Comparison of ENCODE assay signal across 21 mouse cellular contexts in the genomic region with DNA sequence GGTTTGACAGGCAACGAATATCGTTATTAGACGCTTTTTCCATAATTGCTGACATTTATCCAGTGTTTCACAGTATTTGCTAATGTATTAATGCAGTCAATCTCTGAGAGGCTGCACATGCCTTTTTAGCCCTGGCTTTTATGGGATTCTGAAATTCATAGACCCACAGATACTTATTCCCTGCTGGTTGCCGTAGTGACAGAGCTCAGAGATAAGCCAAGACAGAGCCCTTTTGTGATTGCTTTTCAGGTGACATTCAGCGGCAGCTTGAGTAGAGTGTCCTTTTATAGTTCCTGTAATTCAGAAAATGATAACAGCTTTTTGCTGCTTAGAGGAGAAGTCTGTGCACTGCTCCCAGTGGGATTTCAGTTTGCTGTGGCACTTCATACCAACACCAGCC.
DNase-seq lines count a peak whose midpoint lies in the region; ATAC-seq and TF ChIP-seq lines count a peak whose summit lies in the region.
"Had no signal": no experiment of that assay in that cellular context is flagged by ENCODE, and none has a peak within 500 bp of the region (broad histone marks: within the 10 kb centered on the region; RNA-seq: fewer than 3 reads in every experiment).

No protein-coding gene starts in this region.

- no peak overlapping the region for H3K9ac ChIP-seq in forebrain, embryonic 12.5 days
- no peak overlapping the region for H3K9ac ChIP-seq in forebrain, embryonic 11.5 days (ENCODE audit: low read length)
- no peak overlapping the region for H3K9ac ChIP-seq in lung, embryonic 14.5 days
- H3K9ac ChIP-seq in lung, postnatal 0 days (replicated peaks; ENCODE audit: low read depth): no peak overlapping the region
- H3K9ac ChIP-seq in intestine, embryonic 15.5 days: no peak overlapping the region
- H3K9ac ChIP-seq: heart, embryonic 15.5 days; neural tube, embryonic 13.5 days had no signal

- no peak overlapping the region for H3K27ac ChIP-seq in forebrain, embryonic 12.5 days
- no peak overlapping the region for H3K27ac ChIP-seq in forebrain, embryonic 11.5 days (ENCODE audit: low read depth, low read length)
- no peak overlapping the region for H3K27ac ChIP-seq in lung, embryonic 14.5 days (ENCODE audit: low read depth)
- no peak overlapping the region for H3K27ac ChIP-seq in lung, postnatal 0 days (ENCODE audit: low read length)
- H3K27ac ChIP-seq in intestine, embryonic 15.5 days: no peak overlapping the region
- no peak overlapping the region for H3K27ac ChIP-seq in limb, embryonic 10.5 days
- H3K27ac ChIP-seq: gastrocnemius, adult 2 months; heart, embryonic 15.5 days; neural tube, embryonic 13.5 days had no signal

- no peak overlapping the region for H3K4me2 ChIP-seq in forebrain, embryonic 12.5 days
- no peak overlapping the region for H3K4me2 ChIP-seq in forebrain, embryonic 11.5 days (ENCODE audit: low read depth, low read length, severe bottlenecking)
- H3K4me2 ChIP-seq in lung, embryonic 14.5 days: no peak overlapping the region
- H3K4me2 ChIP-seq in lung, postnatal 0 days (replicated peaks; ENCODE audit: low read depth, low read length): no peak overlapping the region
- no peak overlapping the region for H3K4me2 ChIP-seq in intestine, embryonic 15.5 days (replicated peaks)
- H3K4me2 ChIP-seq: heart, embryonic 15.5 days; neural tube, embryonic 13.5 days had no signal

- H3K36me3 ChIP-seq in forebrain, embryonic 12.5 days (replicated peaks): no peaks in the 10 kb centered on the region
- no peaks in the 10 kb centered on the region for H3K36me3 ChIP-seq in forebrain, embryonic 11.5 days (ENCODE audit: control insufficient read depth, insufficient read depth, low read length)
- H3K36me3 ChIP-seq in lung, embryonic 14.5 days (ENCODE audit: insufficient read depth): no peaks in the 10 kb centered on the region
- no peaks in the 10 kb centered on the region for H3K36me3 ChIP-seq in lung, postnatal 0 days (ENCODE audit: insufficient read depth, low read length)
- no peaks in the 10 kb centered on the region for H3K36me3 ChIP-seq in intestine, embryonic 15.5 days
- H3K36me3 ChIP-seq in limb, embryonic 10.5 days: no peaks in the 10 kb centered on the region
- H3K36me3 ChIP-seq: heart, embryonic 15.5 days; neural tube, embryonic 13.5 days had no signal

- peak; percentile 57; the same call in 1 of the 2 replicates for ATAC-seq in forebrain, embryonic 12.5 days (ENCODE audit: low FRiP score)
- no peak for ATAC-seq in forebrain, embryonic 11.5 days (replicated peaks; ENCODE audit: low FRiP score)
- peak; percentile 14; the same call in 1 of the 2 replicates for ATAC-seq in lung, embryonic 14.5 days (ENCODE audit: insufficient read depth)
- no peak for ATAC-seq in lung, postnatal 0 days
- peak; percentile 89 for ATAC-seq in intestine, embryonic 15.5 days
- ATAC-seq: CD4-positive, CD25-positive, alpha-beta regulatory T cell, adult 4 months had no signal

- H3K9me3 ChIP-seq in forebrain, embryonic 12.5 days: no peaks in the 10 kb centered on the region
- no peaks in the 10 kb centered on the region for H3K9me3 ChIP-seq in forebrain, embryonic 11.5 days (ENCODE audit: control insufficient read depth, low read length)
- H3K9me3 ChIP-seq in lung, embryonic 14.5 days (ENCODE audit: low read depth, low read length): no peaks in the 10 kb centered on the region
- no peaks in the 10 kb centered on the region for H3K9me3 ChIP-seq in lung, postnatal 0 days (ENCODE audit: low read length)
- no peaks in the 10 kb centered on the region for H3K9me3 ChIP-seq in intestine, embryonic 15.5 days
- no peaks in the 10 kb centered on the region for H3K9me3 ChIP-seq in limb, embryonic 10.5 days (replicated peaks)
- H3K9me3 ChIP-seq: G1E; heart, embryonic 15.5 days; neural tube, embryonic 13.5 days had no signal

- H3K27me3 ChIP-seq in forebrain, embryonic 12.5 days: no peaks in the 10 kb centered on the region
- no peaks in the 10 kb centered on the region for H3K27me3 ChIP-seq in forebrain, embryonic 11.5 days (ENCODE audit: control insufficient read depth, insufficient read depth, low read length)
- no peaks in the 10 kb centered on the region for H3K27me3 ChIP-seq in lung, embryonic 14.5 days (ENCODE audit: insufficient read depth, low read length)
- no peaks in the 10 kb centered on the region for H3K27me3 ChIP-seq in lung, postnatal 0 days (replicated peaks; ENCODE audit: insufficient read depth, low read length)
- H3K27me3 ChIP-seq in intestine, embryonic 15.5 days (replicated peaks): no peaks in the 10 kb centered on the region
- no peaks in the 10 kb centered on the region for H3K27me3 ChIP-seq in limb, embryonic 10.5 days (ENCODE audit: low read depth, poor library complexity, severe bottlenecking)
- H3K27me3 ChIP-seq: heart, embryonic 15.5 days; neural tube, embryonic 13.5 days had no signal

- 44% methylated on average over 5 of the region's 5 CpGs for WGBS in forebrain, embryonic 12.5 days
- WGBS in forebrain, embryonic 11.5 days: 55% methylated on average over 5 of the region's 5 CpGs
- 58% methylated on average over 5 of the region's 5 CpGs for WGBS in lung, embryonic 14.5 days
- WGBS in lung, postnatal 0 days: 61% methylated on average over 5 of the region's 5 CpGs
- 61% methylated on average over 5 of the region's 5 CpGs for WGBS in intestine, embryonic 15.5 days
- 89% methylated on average over 5 of the region's 5 CpGs for WGBS in limb, embryonic 10.5 days

- TF ChIP-seq CTCF in lung, embryonic 14.5 days (IDR thresholded peaks at IDR 0.05; ENCODE audit: low read depth): no peak
- no peak for TF ChIP-seq CTCF in lung, postnatal 0 days (IDR thresholded peaks at IDR 0.05)

- peaks cover 5% of the 10 kb centered on the region for H3K4me1 ChIP-seq in forebrain, embryonic 12.5 days
- H3K4me1 ChIP-seq in forebrain, embryonic 11.5 days (replicated peaks; ENCODE audit: control insufficient read depth, insufficient read depth, low read length): peaks cover 3% of the 10 kb centered on the region; the same call in 1 of the 2 replicates
- H3K4me1 ChIP-seq in lung, embryonic 14.5 days (ENCODE audit: insufficient read depth): no peaks in the 10 kb centered on the region
- no peaks in the 10 kb centered on the region for H3K4me1 ChIP-seq in lung, postnatal 0 days (ENCODE audit: insufficient read depth, low read depth, low read length)
- no peaks in the 10 kb centered on the region for H3K4me1 ChIP-seq in intestine, embryonic 15.5 days (replicated peaks)
- no peaks in the 10 kb centered on the region for H3K4me1 ChIP-seq in limb, embryonic 10.5 days

- no peak for DNase-seq in forebrain, embryonic 11.5 days (ENCODE audit: low spot score)
- peak; percentile 13 for DNase-seq in lung, embryonic 14.5 days
- no peak for DNase-seq in lung, postnatal 0 days (ENCODE audit: low spot score)
- DNase-seq in telencephalon, adult 2 months (ENCODE audit: low read depth, low spot score): peak; percentile 23
- no peak for DNase-seq in kidney, postnatal 36 days
- DNase-seq in limb, embryonic 10.5 days (ENCODE audit: low spot score): no peak
- DNase-seq: cerebellum, adult 9-10 months; gastrocnemius, adult 2 months; heart, adult 18-20 months; kidney, adult 9 months; layer of hippocampus, postnatal 36 days; lung, adult 18-20 months; lung, postnatal 4 days; right cerebral cortex, postnatal 4 days; thymus, postnatal 36 days had no signal

- TF ChIP-seq EP300 in lung, postnatal 0 days (IDR thresholded peaks at IDR 0.05): no peak

- H3K4me3 ChIP-seq in forebrain, embryonic 12.5 days (replicated peaks): no peak overlapping the region
- no peak overlapping the region for H3K4me3 ChIP-seq in forebrain, embryonic 11.5 days (ENCODE audit: low read depth, low read length)
- no peak overlapping the region for H3K4me3 ChIP-seq in lung, embryonic 14.5 days (ENCODE audit: low read depth, low read length)
- H3K4me3 ChIP-seq in lung, postnatal 0 days (ENCODE audit: low read depth, low read length): no peak overlapping the region
- H3K4me3 ChIP-seq in intestine, embryonic 15.5 days (replicated peaks): no peak overlapping the region
- no peak overlapping the region for H3K4me3 ChIP-seq in limb, embryonic 10.5 days
- H3K4me3 ChIP-seq: gastrocnemius, adult 2 months; heart, embryonic 15.5 days; neural tube, embryonic 13.5 days had no signal

Comparison
In these comparisons a context has a peak if more than half of its experiments do, and no peak if none do; other contexts are left out.
1. ATAC-seq: peak in forebrain, embryonic 12.5 days (single experiment), lung, embryonic 14.5 days (single experiment) and intestine, embryonic 15.5 days (single experiment); none in forebrain, embryonic 11.5 days (single experiment) and lung, postnatal 0 days (single experiment).
2. DNase-seq: peak in lung, embryonic 14.5 days (single experiment) and telencephalon, adult 2 months (single experiment); none in forebrain, embryonic 11.5 days (single experiment), lung, postnatal 0 days (single experiment), kidney, postnatal 36 days (0 of 2) and limb, embryonic 10.5 days (single experiment).